Mouse (Mus musculus) MEL (cell line): ENCODE measurements around the gene Cd180.

Experiments used
- CTCF ChIP-seq, 3 experiments: IDR thresholded peaks in 2 of 3; conservative IDR thresholded peaks in 1 of 3; 2 replicates each; pipeline ENCODE4 v1.5.1; 2011 to 2012; ENCODE audit warnings: low read length in 3 of 3, low read depth in 2 of 3, mild to moderate bottlenecking in 2 of 3, improper control_type of control experiment in 1 of 3, inconsistent platforms in 1 of 3, mixed read lengths in 1 of 3, moderate library complexity in 1 of 3; ENCODE audit not compliant: control insufficient read depth in 1 of 3, insufficient read depth in 1 of 3, poor library complexity in 1 of 3, severe bottlenecking in 1 of 3
- E2F4 ChIP-seq: IDR thresholded peaks from 2 replicates; pipeline ENCODE4 v1.6.1; 2011; ENCODE audit warnings: low read depth, low read length, improper control_type of control experiment, borderline replicate concordance
- EP300 ChIP-seq, 2 experiments: IDR thresholded peaks; 2 replicates each; pipeline ENCODE4 v1.6.1; 2011; ENCODE audit warnings: improper control_type of control experiment in 2 of 2, low read length in 2 of 2, low read depth in 1 of 2, mild to moderate bottlenecking in 1 of 2
- GABPA ChIP-seq: IDR thresholded peaks from 2 replicates; pipeline ENCODE4 v1.6.1; 2012; ENCODE audit warnings: low read depth, mild to moderate bottlenecking, inconsistent platforms, low read length, improper control_type of control experiment, moderate library complexity
- KAT2A ChIP-seq: conservative IDR thresholded peaks from 2 replicates; pipeline ENCODE4 v1.6.1; 2012; ENCODE audit warnings: low read depth, low read length, improper control_type of control experiment, inconsistent platforms
- MEF2A ChIP-seq: IDR thresholded peaks from 2 replicates; pipeline ENCODE4 v1.6.1; 2014; ENCODE audit warnings: low read depth, mild to moderate bottlenecking, inconsistent platforms, low read length, improper control_type of control experiment; ENCODE audit not compliant: poor library complexity, insufficient replicate concordance, severe bottlenecking; ENCODE audit errors: extremely low read depth
- MXI1 ChIP-seq: IDR thresholded peaks from 2 replicates; pipeline ENCODE4 v1.6.1; 2011; ENCODE audit warnings: mild to moderate bottlenecking, low read depth, low read length, improper control_type of control experiment
- MYC ChIP-seq: IDR thresholded peaks from 2 replicates; pipeline ENCODE4 v1.6.1; 2011; ENCODE audit warnings: low read depth, mild to moderate bottlenecking, low read length, improper control_type of control experiment, moderate library complexity
- NRF1 ChIP-seq: IDR thresholded peaks from 2 replicates; pipeline ENCODE4 v1.6.1; 2014; ENCODE audit warnings: low read depth, mild to moderate bottlenecking, inconsistent platforms, low read length, improper control_type of control experiment, moderate library complexity; ENCODE audit not compliant: poor library complexity, insufficient read depth, severe bottlenecking
- POLR2A ChIP-seq, 2 experiments: IDR thresholded peaks; 2 replicates each; pipeline ENCODE4 v1.6.1; 2011 to 2012; ENCODE audit warnings: low read length in 2 of 2, mild to moderate bottlenecking in 2 of 2, control low read depth in 1 of 2, improper control_type of control experiment in 1 of 2, low read depth in 1 of 2, moderate library complexity in 1 of 2; ENCODE audit not compliant: control insufficient read depth in 1 of 2, insufficient read depth in 1 of 2, poor library complexity in 1 of 2
- POLR2AphosphoS2 ChIP-seq: IDR thresholded peaks from 2 replicates; pipeline ENCODE4 v1.6.1; 2011; ENCODE audit warnings: low read length, improper control_type of control experiment
- SIN3A ChIP-seq: IDR thresholded peaks from 2 replicates; pipeline ENCODE4 v1.6.1; 2012; ENCODE audit warnings: low read length, improper control_type of control experiment, inconsistent platforms
- SMC3 ChIP-seq: IDR thresholded peaks from 2 replicates; pipeline ENCODE4 v1.6.1; 2011; ENCODE audit warnings: low read depth, low read length, improper control_type of control experiment
- ZNF384 ChIP-seq: IDR thresholded peaks from 2 replicates; pipeline ENCODE4 v1.6.1; 2012; ENCODE audit warnings: low read depth, mild to moderate bottlenecking, inconsistent platforms, low read length, improper control_type of control experiment

DNA sequence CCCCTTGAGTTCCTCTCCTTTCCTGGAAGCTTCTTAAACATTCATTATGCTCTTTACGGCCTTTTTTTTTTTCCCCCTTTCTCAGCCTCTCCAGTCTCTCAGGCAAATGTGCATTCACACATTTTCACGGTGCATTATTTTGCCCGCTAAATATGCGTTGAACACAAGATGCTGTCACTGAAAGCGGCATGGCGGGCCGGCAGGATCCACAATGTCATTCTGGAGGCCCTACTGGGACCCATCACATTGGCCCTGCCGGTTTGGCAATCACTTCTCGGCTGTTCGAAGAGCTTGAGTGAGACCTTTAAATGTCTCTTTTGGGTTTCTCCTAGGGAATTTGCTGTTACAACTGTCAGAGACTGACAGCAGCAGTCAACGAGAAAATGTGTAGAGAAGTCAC lies 71.9 kb downstream of the Cd180 start:
- TF ChIP-seq EP300 (IDR thresholded peaks at IDR 0.05; ENCODE audit: low read depth in 1 of 2, low read length in 2 of 2), result no peak
- TF ChIP-seq MXI1, result no peak
- no peak for TF ChIP-seq NRF1
- no peak for TF ChIP-seq KAT2A
- TF ChIP-seq POLR2A (IDR thresholded peaks at IDR 0.05; ENCODE audit: control insufficient read depth in 1 of 2, insufficient read depth in 1 of 2, low read depth in 1 of 2, low read length in 2 of 2, poor library complexity in 1 of 2), result no peak
- no peak for TF ChIP-seq ZNF384
- no peak for TF ChIP-seq SMC3
- no peak for TF ChIP-seq CTCF (IDR thresholded peaks at IDR 0.05 in 2 of 3, conservative IDR thresholded peaks at IDR 0.05 in 1 of 3; ENCODE audit: control insufficient read depth in 1 of 3, insufficient read depth in 1 of 3, low read depth in 2 of 3, low read length in 3 of 3, poor library complexity in 1 of 3, severe bottlenecking in 1 of 3)
- no peak for TF ChIP-seq SIN3A
- no peak for TF ChIP-seq POLR2AphosphoS2
- TF ChIP-seq GABPA, result no peak
- TF ChIP-seq MYC, result no peak
- TF ChIP-seq E2F4, result no peak
- TF ChIP-seq MEF2A, result no peak
